8 mouse cellular contexts compared by ENCODE assay signal in genomic region chr17:34123518-34123917, GRCm38 (mm10). TPM values are rescaled to one million over a fixed set of nuclear protein-coding genes. Genes with fewer than 3 reads are reported as not detected.
A peak's percentile ranks its signal among the peaks of the same experiment; 100 is the strongest.
DNase-seq lines count a peak whose midpoint lies in the region; ATAC-seq and TF ChIP-seq lines count a peak whose summit lies in the region.

No protein-coding gene starts in this region.

- WGBS in heart, embryonic 11.5 days (ENCODE audit: insufficient replicate concordance): 5% methylated on average over 2 of the region's 2 CpGs
- WGBS in liver, embryonic 11.5 days: 18% methylated on average over 2 of the region's 2 CpGs
- 1% methylated on average over 2 of the region's 2 CpGs for WGBS in olfactory bulb, adult 2 months

- H3K4me1 ChIP-seq in heart, embryonic 11.5 days (ENCODE audit: control insufficient read depth, insufficient read depth, low read length): peaks cover 11% of the 10 kb centered on the region
- H3K4me1 ChIP-seq in liver, embryonic 11.5 days (replicated peaks; ENCODE audit: control insufficient read depth, insufficient read depth, low read length): peaks cover 34% of the 10 kb centered on the region
- H3K4me1 ChIP-seq in olfactory bulb, adult 2 months (ENCODE audit: control insufficient read depth, insufficient read depth, low read length): peaks cover 11% of the 10 kb centered on the region

- no peak for ATAC-seq in heart, embryonic 11.5 days (replicated peaks; ENCODE audit: insufficient number of reproducible peaks, low FRiP score, low TSS enrichment)
- no peak for ATAC-seq in liver, embryonic 11.5 days (replicated peaks; ENCODE audit: low FRiP score)
- ATAC-seq in activated CD4-positive, CD25-positive, alpha-beta regulatory T cell, adult 4 months: no peak

- no peaks in the 10 kb centered on the region for H3K9me3 ChIP-seq in heart, embryonic 11.5 days (replicated peaks; ENCODE audit: control insufficient read depth, low read length)
- no peaks in the 10 kb centered on the region for H3K9me3 ChIP-seq in liver, embryonic 11.5 days (ENCODE audit: control insufficient read depth, low read length)

- no peaks in the 10 kb centered on the region for H3K27me3 ChIP-seq in heart, embryonic 11.5 days (ENCODE audit: control insufficient read depth, insufficient read depth, low read length)
- no peaks in the 10 kb centered on the region for H3K27me3 ChIP-seq in liver, embryonic 11.5 days (replicated peaks; ENCODE audit: control insufficient read depth, insufficient read depth, low read length)

- peak; percentile 40 for DNase-seq in kidney, adult 11 months
- no peak for DNase-seq in kidney, adult 8-10 months
- peak; percentile 52 for DNase-seq in ZHBTc4 (ENCODE audit: low read depth, low spot score)
- DNase-seq in liver, embryonic 11.5 days (ENCODE audit: low spot score): no peak
- DNase-seq in right cerebral cortex, postnatal 4 days: no peak

- peaks cover 5% of the 10 kb centered on the region; the same call in 1 of the 2 replicates for H3K36me3 ChIP-seq in heart, embryonic 11.5 days (ENCODE audit: control insufficient read depth, insufficient read depth, low read length)
- H3K36me3 ChIP-seq in liver, embryonic 11.5 days (ENCODE audit: control insufficient read depth, insufficient read depth, low read length): peaks cover 5% of the 10 kb centered on the region

- TF ChIP-seq CTCF in olfactory bulb, adult 2 months (IDR thresholded peaks at IDR 0.05; ENCODE audit: insufficient read depth, low read depth, low read length): no peak

- H3K4me3 ChIP-seq in heart, embryonic 11.5 days (ENCODE audit: low read depth, low read length): peak overlapping the region; percentile 99
- H3K4me3 ChIP-seq in liver, embryonic 11.5 days (ENCODE audit: low read depth, low read length): peak overlapping the region; percentile 100
- H3K4me3 ChIP-seq in olfactory bulb, adult 2 months (ENCODE audit: insufficient read depth, low read depth, low read length): peak overlapping the region; percentile 14; the same call in 1 of the 2 replicates

- no peak for TF ChIP-seq POLR2A in olfactory bulb, adult 2 months (IDR thresholded peaks at IDR 0.05; ENCODE audit: insufficient read depth, low read depth, low read length)

- H3K27ac ChIP-seq in heart, embryonic 11.5 days (ENCODE audit: low read depth, low read length): peak overlapping the region; percentile 100
- H3K27ac ChIP-seq in liver, embryonic 11.5 days (ENCODE audit: low read depth, low read length): peak overlapping the region; percentile 100
- no peak overlapping the region for H3K27ac ChIP-seq in olfactory bulb, adult 2 months (ENCODE audit: insufficient read depth, low read depth, low read length)

- H3K9ac ChIP-seq in heart, embryonic 11.5 days (ENCODE audit: low read depth, low read length): peak overlapping the region; percentile 99
- H3K9ac ChIP-seq in liver, embryonic 11.5 days (ENCODE audit: low read depth, low read length): peak overlapping the region; percentile 96

- H3K4me2 ChIP-seq in heart, embryonic 11.5 days: peak overlapping the region; percentile 98
- peak overlapping the region; percentile 97 for H3K4me2 ChIP-seq in liver, embryonic 11.5 days

RNA-seq across cellular contexts. Expression of gene Brd2, which starts 1.1 kb away (rescaled TPM):
- 59.7 and 105 TPM in 2 replicates for polyA plus RNA-seq in heart, embryonic 11.5 days (2014; fragmentation: Nextera tagmentation; extraction: Ambion mirVana)
- 86.1 and 90.8 TPM in 2 replicates for polyA plus RNA-seq in liver, embryonic 11.5 days (2014; fragmentation: Nextera tagmentation; extraction: Ambion mirVana)
- polyA plus RNA-seq in olfactory bulb, adult 2 months (2012; ENCODE audit: insufficient read depth, insufficient read length, low replicate concordance, missing spikeins): 233 TPM in 1 of 2 replicates, not detected in the other
- 100 to 1,000 TPM in 1 of 2 experiments, 10 to 100 TPM in 1; 99.8 to 116 TPM for polyA plus RNA-seq in activated CD4-positive, CD25-positive, alpha-beta regulatory T cell, adult 4 months (2017; shearing (Covaris generic))

RNA-seq across cellular contexts. Expression of gene H2-DMa, which starts 4.2 kb away (rescaled TPM):
- 6.2 and 8.1 TPM in 2 replicates for polyA plus RNA-seq in heart, embryonic 11.5 days (2014; fragmentation: Nextera tagmentation; extraction: Ambion mirVana)
- 5.6 and 5.9 TPM in 2 replicates for polyA plus RNA-seq in liver, embryonic 11.5 days (2014; fragmentation: Nextera tagmentation; extraction: Ambion mirVana)
- polyA plus RNA-seq in olfactory bulb, adult 2 months (2012; ENCODE audit: insufficient read depth, insufficient read length, low replicate concordance, missing spikeins): not detected in 2 replicates
- 100 to 1,000 TPM; 152 to 211 TPM for polyA plus RNA-seq in activated CD4-positive, CD25-positive, alpha-beta regulatory T cell, adult 4 months (2017; shearing (Covaris generic))

RNA-seq across cellular contexts. Expression of gene H2-DMb2, which starts 19.6 kb away (rescaled TPM):
- polyA plus RNA-seq in heart, embryonic 11.5 days (2014; fragmentation: Nextera tagmentation; extraction: Ambion mirVana): 0.20 TPM in 1 of 2 replicates, not detected in the other
- polyA plus RNA-seq in liver, embryonic 11.5 days (2014; fragmentation: Nextera tagmentation; extraction: Ambion mirVana): 0.32 and 0.34 TPM in 2 replicates
- not detected in 2 replicates for polyA plus RNA-seq in olfactory bulb, adult 2 months (2012; ENCODE audit: insufficient read depth, insufficient read length, low replicate concordance, missing spikeins)
- polyA plus RNA-seq in activated CD4-positive, CD25-positive, alpha-beta regulatory T cell, adult 4 months (2017; shearing (Covaris generic)): 10 to 100 TPM in 1 of 2 experiments, 1 to 10 TPM in 1; 4.8 to 19.7 TPM

RNA-seq across cellular contexts. Expression of gene H2-DMb1, which starts 29.4 kb away (rescaled TPM):
- 0.27 and 0.29 TPM in 2 replicates for polyA plus RNA-seq in heart, embryonic 11.5 days (2014; fragmentation: Nextera tagmentation; extraction: Ambion mirVana)
- 0.19 and 0.43 TPM in 2 replicates for polyA plus RNA-seq in liver, embryonic 11.5 days (2014; fragmentation: Nextera tagmentation; extraction: Ambion mirVana)
- polyA plus RNA-seq in olfactory bulb, adult 2 months (2012; ENCODE audit: insufficient read depth, insufficient read length, low replicate concordance, missing spikeins): not detected in 2 replicates
- 1 to 10 TPM; 1.9 to 3.7 TPM for polyA plus RNA-seq in activated CD4-positive, CD25-positive, alpha-beta regulatory T cell, adult 4 months (2017; shearing (Covaris generic))

RNA-seq across cellular contexts. Expression of gene H2-Oa, which starts 31.4 kb away (rescaled TPM):
- polyA plus RNA-seq in heart, embryonic 11.5 days (2014; fragmentation: Nextera tagmentation; extraction: Ambion mirVana): 0.34 and 1.2 TPM in 2 replicates
- 0.26 and 0.56 TPM in 2 replicates for polyA plus RNA-seq in liver, embryonic 11.5 days (2014; fragmentation: Nextera tagmentation; extraction: Ambion mirVana)
- not detected in 2 replicates for polyA plus RNA-seq in olfactory bulb, adult 2 months (2012; ENCODE audit: insufficient read depth, insufficient read length, low replicate concordance, missing spikeins)
- 10 to 100 TPM; 42.9 to 45.4 TPM for polyA plus RNA-seq in activated CD4-positive, CD25-positive, alpha-beta regulatory T cell, adult 4 months (2017; shearing (Covaris generic))

Comparison
In these comparisons a context has a peak if more than half of its experiments do, and no peak if none do; other contexts are left out.
1. DNase-seq: peak in kidney, adult 11 months (single experiment) and ZHBTc4 (single experiment); none in kidney, adult 8-10 months (0 of 2), liver, embryonic 11.5 days (single experiment) and right cerebral cortex, postnatal 4 days (single experiment).
2. H3K4me3 ChIP-seq: peak in every context shown above with its lines; median percentile 100 in liver, embryonic 11.5 days; 99 in heart, embryonic 11.5 days; 14 in olfactory bulb, adult 2 months.
3. RNA of gene H2-DMa, which starts 4.2 kb away (polyA plus RNA-seq): 152 to 211 TPM in activated CD4-positive, CD25-positive, alpha-beta regulatory T cell, adult 4 months; 6.2 to 8.1 TPM in heart, embryonic 11.5 days, 5.6 to 5.9 TPM in liver, embryonic 11.5 days and not detected in olfactory bulb, adult 2 months; every median in the first group is over 10 times any median in the second.